Mouse (Mus musculus): ENCODE measurements around the gene Ceacam2.
"Not testable (repeated sequence)": the region's sequence is repeated elsewhere in the genome, so short reads cannot be mapped to it uniquely, and the experiment has no call there.

Ceacam2 gene

DNA sequence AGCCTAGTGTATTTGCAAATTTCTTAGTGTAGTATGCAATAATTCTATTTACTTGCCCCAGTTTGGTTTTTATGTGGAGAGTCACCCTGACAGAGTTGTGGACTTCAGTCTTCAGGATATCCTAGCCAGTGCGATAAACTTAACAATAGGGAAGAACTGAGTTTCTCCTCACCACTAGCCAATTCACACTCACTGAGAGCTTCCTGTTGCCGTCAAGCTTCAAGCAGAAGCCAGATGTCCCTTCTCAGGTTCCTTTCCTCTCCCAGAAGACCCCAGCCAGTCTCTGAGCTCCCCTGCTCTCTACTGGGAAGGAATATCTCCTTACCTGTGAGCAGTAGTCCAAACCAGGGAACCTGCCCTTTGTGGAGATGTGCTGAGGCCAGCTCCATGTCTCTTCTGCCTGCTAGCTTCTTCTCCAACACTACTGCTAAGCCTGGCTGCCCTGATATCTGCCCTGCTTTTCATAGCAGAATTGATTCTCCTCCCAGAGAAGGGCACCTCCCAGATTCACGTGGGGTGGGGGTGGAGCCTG, at the start of gene Ceacam2:
TSS of gene Ceacam2 (minus strand) at position 482 of the 532 bp plus-strand sequence.
- not testable (repeated sequence) for H3K27me3 ChIP-seq (ENCODE audit: insufficient read depth, low read length)
- H3K36me3 ChIP-seq (ENCODE audit: insufficient read depth, low read length), result peaks cover 20% of the 10 kb centered on the region

GRCm38 (mm10) chr7:25585351-25586204, 45.9 kb upstream of the Ceacam2 start:
- no peaks in the 10 kb centered on the region for H3K4me1 ChIP-seq (replicated peaks; ENCODE audit: low read depth, low read length)
- peaks cover 16% of the 10 kb centered on the region for H3K9me3 ChIP-seq (ENCODE audit: low read length)
- H3K36me3 ChIP-seq (ENCODE audit: insufficient read depth, low read length), result no peaks in the 10 kb centered on the region
- TF ChIP-seq CTCF (conservative IDR thresholded peaks at IDR 0.05; ENCODE audit: low read length), result no peak
- TF ChIP-seq POU5F1 (IDR thresholded peaks at IDR 0.05; ENCODE audit: borderline replicate concordance, low read length), result no peak
- no peak for TF ChIP-seq NANOG (IDR thresholded peaks at IDR 0.05; ENCODE audit: borderline replicate concordance, low read length)
- H3K4me3 ChIP-seq (replicated peaks; ENCODE audit: low read length), result no peak overlapping the region
- H3K27me3 ChIP-seq (ENCODE audit: insufficient read depth, low read length), result peaks cover 13% of the 10 kb centered on the region

More for the DNA sequence above, at the start of gene Ceacam2:
- not testable (repeated sequence) for H3K4me3 ChIP-seq (replicated peaks; ENCODE audit: low read length); H3K4me1 ChIP-seq (replicated peaks; ENCODE audit: low read depth, low read length)
- H3K9me3 ChIP-seq (ENCODE audit: low read length), result peaks cover 55% of the 10 kb centered on the region

DNA sequence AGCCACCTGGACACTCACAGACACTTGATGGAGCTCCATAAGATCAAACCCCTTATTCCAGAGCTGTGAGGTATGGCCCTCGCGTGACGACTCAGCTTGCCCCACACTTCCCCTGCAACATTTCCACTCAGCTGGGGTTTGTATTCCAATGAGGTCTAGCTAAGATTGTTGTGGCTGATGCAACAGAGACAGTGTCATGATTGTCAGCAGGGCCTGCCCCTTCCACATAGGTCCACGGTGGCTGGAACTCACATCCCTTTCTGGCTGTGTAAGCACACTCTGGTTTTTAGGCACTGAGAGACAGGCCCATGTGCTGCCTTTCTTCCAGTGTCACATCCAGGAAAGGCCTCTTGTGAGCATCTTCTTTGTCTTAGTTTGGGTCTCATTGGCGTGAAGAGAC, 45.0 kb upstream of the Ceacam2 start:
- TF ChIP-seq NANOG (IDR thresholded peaks at IDR 0.05; ENCODE audit: borderline replicate concordance, low read length), result no peak

DNA sequence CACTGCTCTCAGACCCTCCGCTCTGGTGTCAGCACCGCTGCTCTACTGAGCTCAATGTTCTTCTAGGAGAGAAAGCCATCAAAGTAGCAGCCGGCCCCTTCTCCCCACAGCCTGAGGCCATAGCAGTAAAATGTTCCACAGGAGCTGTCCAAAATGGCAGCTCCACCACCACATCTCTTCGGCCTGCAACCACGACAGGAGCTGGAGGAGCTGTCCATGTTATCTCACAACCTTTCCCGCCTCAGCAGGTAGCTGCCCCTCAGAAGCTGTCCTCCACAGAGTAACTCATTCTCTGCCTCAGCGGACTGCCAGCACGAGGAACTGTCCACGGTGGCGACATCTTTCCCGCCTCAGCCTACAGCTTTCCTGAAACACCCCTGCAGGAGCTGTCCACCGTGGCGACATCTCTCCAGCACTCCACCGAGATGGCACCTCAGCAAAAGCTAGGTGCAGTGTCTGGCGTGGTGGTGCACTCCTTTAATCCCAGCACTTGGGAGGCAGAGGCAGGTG, 42.7 kb upstream of the Ceacam2 start:
- no peaks in the 10 kb centered on the region for H3K36me3 ChIP-seq (ENCODE audit: insufficient read depth, low read length)
- peaks cover 13% of the 10 kb centered on the region for H3K27me3 ChIP-seq (ENCODE audit: insufficient read depth, low read length)
- H3K4me3 ChIP-seq (replicated peaks; ENCODE audit: low read length), result no peak overlapping the region
- peaks cover 37% of the 10 kb centered on the region for H3K9me3 ChIP-seq (ENCODE audit: low read length)
- no peaks in the 10 kb centered on the region for H3K4me1 ChIP-seq (replicated peaks; ENCODE audit: low read depth, low read length)
- TF ChIP-seq CTCF (conservative IDR thresholded peaks at IDR 0.05; ENCODE audit: low read length) (no peak), POU5F1 (IDR thresholded peaks at IDR 0.05; ENCODE audit: borderline replicate concordance, low read length) (no peak), NANOG (IDR thresholded peaks at IDR 0.05; ENCODE audit: borderline replicate concordance, low read length) (no peak)

More for the DNA sequence above, 45.0 kb upstream of the Ceacam2 start:
- peaks cover 21% of the 10 kb centered on the region for H3K9me3 ChIP-seq (ENCODE audit: low read length)
- H3K27me3 ChIP-seq (ENCODE audit: insufficient read depth, low read length), result peaks cover 13% of the 10 kb centered on the region
- H3K4me1 ChIP-seq (replicated peaks; ENCODE audit: low read depth, low read length), result no peaks in the 10 kb centered on the region
- no peaks in the 10 kb centered on the region for H3K36me3 ChIP-seq (ENCODE audit: insufficient read depth, low read length)
- no peak overlapping the region for H3K4me3 ChIP-seq (replicated peaks; ENCODE audit: low read length)

GRCm38 (mm10) chr7:25579441-25579840, 39.8 kb upstream of the Ceacam2 start:
- no peak overlapping the region for H3K4me3 ChIP-seq (replicated peaks; ENCODE audit: low read length)
- peaks cover 55% of the 10 kb centered on the region for H3K9me3 ChIP-seq (ENCODE audit: low read length)
- H3K36me3 ChIP-seq (ENCODE audit: insufficient read depth, low read length), result 0 out of 2 replicates have a peak, but pooled peaks cover 3% of the 10 kb centered on the region
- TF ChIP-seq POU5F1 (IDR thresholded peaks at IDR 0.05; ENCODE audit: borderline replicate concordance, low read length) (no peak), CTCF (conservative IDR thresholded peaks at IDR 0.05; ENCODE audit: low read length) (no peak), NANOG (IDR thresholded peaks at IDR 0.05; ENCODE audit: borderline replicate concordance, low read length) (no peak)
- no peaks in the 10 kb centered on the region for H3K4me1 ChIP-seq (replicated peaks; ENCODE audit: low read depth, low read length)
- peaks cover 9% of the 10 kb centered on the region; the same call in 1 of the 2 replicates for H3K27me3 ChIP-seq (ENCODE audit: insufficient read depth, low read length)

DNA sequence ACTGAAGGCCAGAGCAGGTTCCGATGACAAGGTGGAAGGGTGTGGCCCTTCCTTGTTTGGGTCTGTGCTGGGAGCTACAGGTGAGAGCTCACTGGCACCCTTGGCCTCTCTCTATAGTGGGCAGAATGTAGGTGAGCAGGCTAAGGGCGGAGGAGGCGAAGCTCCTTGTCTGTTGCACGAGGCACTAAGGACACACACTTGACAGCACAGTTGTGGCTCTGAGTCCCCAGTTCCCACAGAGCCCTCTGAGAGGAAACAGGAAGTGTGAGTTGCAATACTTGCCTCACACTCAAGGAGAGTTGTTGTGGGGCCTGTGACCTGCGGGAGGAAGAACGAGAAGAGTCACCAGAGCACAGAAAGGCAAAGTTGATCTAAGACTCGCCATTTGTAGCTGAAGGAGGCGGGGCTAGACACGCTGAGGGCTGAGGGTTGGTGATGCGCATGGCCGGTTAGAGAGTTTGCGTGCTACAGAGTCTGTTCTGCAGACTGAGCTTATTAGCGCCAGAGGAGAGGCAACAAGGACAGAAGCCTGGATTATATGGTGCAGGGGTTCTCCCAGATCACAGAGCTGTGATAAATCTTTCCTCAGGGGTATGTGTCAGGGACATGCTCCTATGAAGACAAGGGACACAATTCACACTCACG, 37.3 kb upstream of the Ceacam2 start:
- H3K36me3 ChIP-seq (ENCODE audit: insufficient read depth, low read length); H3K27me3 ChIP-seq (ENCODE audit: insufficient read depth, low read length); H3K4me1 ChIP-seq (replicated peaks; ENCODE audit: low read depth, low read length); H3K4me3 ChIP-seq (replicated peaks; ENCODE audit: low read length): not testable (repeated sequence)
- peaks cover 62% of the 10 kb centered on the region for H3K9me3 ChIP-seq (ENCODE audit: low read length)

- H3K9me3 ChIP-seq (ENCODE audit: low read length), result peaks cover 58% of the 10 kb centered on the region
- H3K27me3 ChIP-seq (ENCODE audit: insufficient read depth, low read length); H3K4me3 ChIP-seq (replicated peaks; ENCODE audit: low read length); H3K36me3 ChIP-seq (ENCODE audit: insufficient read depth, low read length); H3K4me1 ChIP-seq (replicated peaks; ENCODE audit: low read depth, low read length): not testable (repeated sequence)
Observed at GRCm38 (mm10) chr7:25576308-25576707, 36.7 kb upstream of the Ceacam2 start.

DNA sequence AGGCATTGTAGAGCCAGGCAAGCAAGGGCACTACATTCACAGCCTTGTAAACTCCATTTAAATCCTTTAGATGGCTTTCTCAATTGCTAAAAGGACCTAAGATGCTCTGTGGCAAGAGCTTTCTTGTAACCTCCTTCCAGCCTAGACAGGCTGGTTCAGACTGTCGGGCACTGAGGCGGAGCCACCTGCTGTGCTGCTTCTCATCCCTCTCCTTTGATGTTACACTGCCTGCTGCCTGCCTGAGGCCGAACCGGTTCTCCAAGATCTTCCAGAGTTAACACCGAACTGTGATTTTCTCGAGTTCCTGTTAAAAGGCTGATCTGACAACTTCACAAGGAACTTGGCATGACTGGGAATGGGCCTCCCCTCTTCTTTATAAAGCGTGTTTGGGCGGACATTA, 36.2 kb upstream of the Ceacam2 start:
- Histone ChIP-seq H3K27me3 (ENCODE audit: insufficient read depth, low read length) (no peaks in the 10 kb centered on the region), H3K4me3 (replicated peaks; ENCODE audit: low read length) (no peak overlapping the region), H3K36me3 (ENCODE audit: insufficient read depth, low read length) (0 out of 2 replicates have a peak, but pooled peaks cover 3% of the 10 kb centered on the region), H3K4me1 (replicated peaks; ENCODE audit: low read depth, low read length) (no peaks in the 10 kb centered on the region), H3K9me3 (ENCODE audit: low read length) (peaks cover 55% of the 10 kb centered on the region)
- no peak for TF ChIP-seq NANOG (IDR thresholded peaks at IDR 0.05; ENCODE audit: borderline replicate concordance, low read length)
- TF ChIP-seq POU5F1 (IDR thresholded peaks at IDR 0.05; ENCODE audit: borderline replicate concordance, low read length), result no peak
- no peak for TF ChIP-seq CTCF (conservative IDR thresholded peaks at IDR 0.05; ENCODE audit: low read length)

DNA sequence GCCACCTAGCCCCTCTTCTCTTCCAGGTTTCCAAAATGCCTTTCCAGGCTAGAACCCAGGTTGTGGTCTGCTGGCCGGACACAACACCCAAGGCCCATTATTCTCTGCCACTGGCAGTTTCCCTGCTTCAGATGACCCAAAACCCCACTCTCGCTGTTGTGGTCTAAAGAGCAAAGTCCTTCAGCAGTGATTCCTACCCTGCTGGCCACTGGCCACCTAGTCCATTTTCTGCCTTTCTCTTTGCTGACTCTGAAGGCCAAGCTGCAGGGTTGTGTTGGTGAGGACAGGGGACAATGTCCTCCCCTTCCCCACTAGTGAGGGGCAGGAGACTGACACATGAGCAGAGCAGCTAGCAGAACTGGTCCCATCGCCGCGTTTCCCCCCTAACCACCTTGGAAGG, 35.4 kb upstream of the Ceacam2 start:
- Histone ChIP-seq H3K9me3 (ENCODE audit: low read length) (peaks cover 51% of the 10 kb centered on the region), H3K27me3 (ENCODE audit: insufficient read depth, low read length) (no peaks in the 10 kb centered on the region), H3K36me3 (ENCODE audit: insufficient read depth, low read length) (0 out of 2 replicates have a peak, but pooled peaks cover 3% of the 10 kb centered on the region), H3K4me3 (replicated peaks; ENCODE audit: low read length) (no peak overlapping the region; the same call in 1 of the 2 replicates), H3K4me1 (replicated peaks; ENCODE audit: low read depth, low read length) (no peaks in the 10 kb centered on the region)
- no peak for TF ChIP-seq CTCF (conservative IDR thresholded peaks at IDR 0.05; ENCODE audit: low read length)
- TF ChIP-seq NANOG (IDR thresholded peaks at IDR 0.05; ENCODE audit: borderline replicate concordance, low read length), result no peak
- TF ChIP-seq POU5F1 (IDR thresholded peaks at IDR 0.05; ENCODE audit: borderline replicate concordance, low read length), result no peak

DNA sequence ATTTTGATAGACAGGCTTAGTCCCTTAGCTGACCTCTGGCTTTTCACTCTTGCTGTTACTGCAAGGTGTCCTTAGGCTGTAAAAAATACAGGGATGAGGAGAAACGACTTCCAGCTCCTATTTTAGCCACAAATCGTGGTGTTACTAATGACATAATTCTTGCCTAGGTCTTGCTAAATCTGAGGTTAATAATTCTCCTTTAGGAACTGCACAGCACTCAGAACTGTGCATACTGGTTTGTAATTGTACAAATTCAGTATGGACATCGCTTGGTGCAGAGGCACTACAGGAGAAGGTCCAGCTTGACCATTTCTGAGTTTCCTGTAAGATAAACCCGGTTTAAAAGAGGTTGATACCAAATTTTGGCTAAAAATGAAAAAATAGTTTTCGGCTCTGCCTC, 34.1 kb upstream of the Ceacam2 start:
- H3K36me3 ChIP-seq (ENCODE audit: insufficient read depth, low read length); H3K4me1 ChIP-seq (replicated peaks; ENCODE audit: low read depth, low read length); H3K4me3 ChIP-seq (replicated peaks; ENCODE audit: low read length); H3K27me3 ChIP-seq (ENCODE audit: insufficient read depth, low read length): not testable (repeated sequence)
- peaks cover 46% of the 10 kb centered on the region for H3K9me3 ChIP-seq (ENCODE audit: low read length)
